Mouse (Mus musculus) frontal cortex, adult (tissue): Measurements from ENCODE around the gene Ulk4.

Experiments
- ATAC-seq: cut with Nextera tagmentation; 2 replicates; pipeline ENCODE4 v1.9.2; 2017; ENCODE audit warnings: mild to moderate bottlenecking, moderate library complexity, mixed read lengths; ENCODE audit not compliant: low TSS enrichment

Gene Ulk4

GRCm38 (mm10) chr9:121299976-121300570 lies 23.1 kb upstream of the Ulk4 start:
- no peak for ATAC-seq

DNA sequence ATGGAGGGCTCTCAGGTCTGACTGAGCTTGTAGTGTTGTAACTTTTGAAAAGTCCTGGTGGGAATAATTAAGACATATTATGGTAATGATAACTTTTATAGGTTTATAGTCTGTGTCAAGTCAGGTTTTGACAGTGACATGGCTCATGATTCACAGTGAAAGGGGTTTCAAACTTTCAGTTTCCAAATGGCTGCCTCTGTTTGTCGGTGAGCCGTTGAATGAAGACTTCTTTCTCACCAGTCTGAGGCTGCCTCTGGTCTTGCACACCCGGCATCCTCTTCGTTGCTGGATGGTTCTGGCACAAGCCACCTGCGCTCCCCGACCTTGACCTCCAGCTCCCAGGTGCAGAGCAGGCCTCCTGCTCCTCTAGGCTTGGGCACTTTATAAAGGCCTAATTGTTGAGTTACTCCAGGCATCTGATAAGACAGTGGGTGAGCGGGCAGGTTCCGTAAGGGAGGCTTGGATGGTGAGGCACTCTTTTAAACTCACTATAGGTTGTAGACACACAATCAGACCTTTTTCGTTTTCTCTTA lies 22.3 kb upstream of the Ulk4 start:
- no peak for ATAC-seq

DNA sequence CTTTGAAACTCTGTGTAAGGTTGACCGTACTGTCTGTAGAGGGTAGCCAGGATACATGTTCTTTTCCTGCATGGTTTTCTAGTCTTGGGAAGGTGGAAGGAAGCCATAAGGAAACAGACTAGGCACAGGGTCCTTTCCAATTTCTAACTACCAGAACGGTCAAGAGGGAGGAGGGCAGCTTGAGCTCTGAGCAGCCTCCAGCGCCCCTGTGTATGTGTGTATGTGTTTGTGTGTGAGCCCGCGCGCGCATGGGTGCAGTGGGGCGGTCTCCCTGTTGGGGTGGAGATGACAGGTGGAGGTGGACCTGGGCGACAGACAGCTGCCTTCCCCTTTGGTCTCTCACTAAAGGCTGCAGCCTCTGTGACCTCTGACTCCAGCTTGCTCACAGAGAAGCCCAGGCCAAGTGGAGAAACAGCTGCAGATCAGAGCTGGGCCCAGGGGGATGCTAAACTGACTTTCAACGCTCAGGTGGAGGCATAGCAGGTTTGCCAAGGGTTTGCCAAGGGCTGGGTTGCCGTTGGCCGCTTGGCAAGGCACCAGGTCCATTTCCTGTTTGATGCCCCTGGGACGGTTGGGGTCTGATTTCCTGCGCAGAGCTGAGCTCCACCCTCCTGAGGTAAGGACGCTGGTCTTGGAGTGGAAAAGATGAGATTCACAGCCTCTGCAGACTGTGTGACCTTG lies 21.6 kb upstream of the Ulk4 start:
- ATAC-seq, result no peak

- no peak for ATAC-seq
Measured at GRCm38 (mm10) chr9:121298065-121298398, 21.0 kb upstream of the Ulk4 start.

DNA sequence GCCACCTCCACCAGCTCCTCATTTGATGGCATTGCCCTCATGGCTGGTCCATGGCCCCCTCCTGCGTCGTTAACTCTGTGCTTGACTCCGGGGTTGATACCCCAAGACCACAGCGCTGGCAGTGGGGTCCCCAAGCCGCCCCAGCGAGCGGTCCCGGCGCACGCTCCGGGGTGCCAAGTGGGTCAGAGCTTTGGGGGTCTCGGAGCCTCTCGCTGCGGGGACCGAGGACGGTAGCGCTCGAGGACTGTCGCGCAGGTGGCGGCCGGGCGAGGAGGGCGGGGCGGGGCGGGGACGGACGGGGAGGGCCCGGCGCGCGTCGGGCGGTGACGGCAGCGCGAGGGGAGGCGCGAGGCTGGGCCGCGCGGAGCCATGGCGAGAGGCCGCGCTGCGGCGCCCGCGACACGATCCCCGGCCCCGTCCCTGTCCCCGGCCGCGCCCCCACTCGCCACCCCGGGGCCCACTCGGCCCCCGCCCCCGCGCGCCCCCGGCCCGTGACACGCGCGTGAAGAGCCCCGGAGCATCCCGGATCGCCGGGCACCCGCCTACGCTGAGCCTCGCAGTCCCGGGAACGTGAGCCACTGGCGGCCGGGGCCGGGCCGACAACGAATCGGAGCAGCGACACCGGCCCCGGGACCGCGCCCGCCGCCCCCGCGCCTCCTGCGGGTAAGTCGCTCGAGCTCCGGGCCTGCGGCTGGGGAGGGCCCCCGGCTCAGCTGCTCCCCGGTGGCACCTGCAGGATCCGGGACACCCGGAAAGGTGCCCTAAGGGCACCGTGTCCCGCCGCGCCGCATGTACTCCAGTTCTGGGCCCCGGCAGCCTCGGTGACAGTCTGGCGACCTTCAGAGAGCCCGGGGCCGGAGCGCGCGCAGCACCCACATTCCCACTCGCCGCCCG lies 20.4 kb upstream of the Ulk4 start, which contains the start of gene Trak1:
TSS of gene Trak1 (plus strand) at position 332 of the 894 bp plus-strand sequence.
- ATAC-seq, result peak; percentile 78

DNA sequence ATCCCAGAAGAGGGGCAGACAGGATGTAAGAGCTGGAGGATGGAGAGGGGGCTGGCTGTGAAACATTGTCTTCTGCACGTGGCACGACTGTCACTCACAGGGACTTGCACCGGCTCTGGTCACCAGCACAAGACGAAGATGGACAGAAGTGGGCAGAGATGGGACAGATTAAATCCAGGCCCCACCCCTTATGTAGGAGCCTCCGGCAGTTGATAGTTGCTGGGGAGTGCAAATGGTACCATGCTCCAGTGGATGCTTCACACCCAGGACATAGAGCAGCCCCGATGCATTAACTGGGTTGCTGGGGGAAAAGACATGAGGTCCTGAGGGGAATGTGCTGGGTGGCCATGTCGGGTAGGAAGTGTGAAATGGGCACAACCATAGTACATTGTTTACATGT lies 18.2 kb upstream of the Ulk4 start:
- ATAC-seq, result no peak

DNA sequence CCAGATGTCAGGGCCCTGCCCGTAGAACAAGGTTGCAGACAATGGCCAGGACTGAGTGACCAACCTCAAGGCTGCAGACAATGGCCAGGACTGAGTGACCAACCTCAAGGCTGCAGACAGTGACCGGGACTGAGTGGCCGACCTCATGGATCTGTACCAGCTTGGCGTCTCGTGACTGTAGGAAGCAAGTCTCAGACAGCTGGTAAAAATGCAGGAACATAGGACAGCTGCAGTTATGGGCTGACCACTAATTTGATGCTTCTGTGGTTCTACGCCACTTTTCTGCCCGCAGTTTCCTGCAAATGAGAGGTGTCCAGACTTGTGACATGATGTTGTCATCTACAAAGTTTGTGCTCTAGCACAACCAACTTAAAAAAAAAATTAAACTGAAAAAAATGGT lies 16.2 kb upstream of the Ulk4 start:
- ATAC-seq, result no peak

GRCm38 (mm10) chr9:121291275-121291674 lies 14.3 kb upstream of the Ulk4 start:
- no peak for ATAC-seq

DNA sequence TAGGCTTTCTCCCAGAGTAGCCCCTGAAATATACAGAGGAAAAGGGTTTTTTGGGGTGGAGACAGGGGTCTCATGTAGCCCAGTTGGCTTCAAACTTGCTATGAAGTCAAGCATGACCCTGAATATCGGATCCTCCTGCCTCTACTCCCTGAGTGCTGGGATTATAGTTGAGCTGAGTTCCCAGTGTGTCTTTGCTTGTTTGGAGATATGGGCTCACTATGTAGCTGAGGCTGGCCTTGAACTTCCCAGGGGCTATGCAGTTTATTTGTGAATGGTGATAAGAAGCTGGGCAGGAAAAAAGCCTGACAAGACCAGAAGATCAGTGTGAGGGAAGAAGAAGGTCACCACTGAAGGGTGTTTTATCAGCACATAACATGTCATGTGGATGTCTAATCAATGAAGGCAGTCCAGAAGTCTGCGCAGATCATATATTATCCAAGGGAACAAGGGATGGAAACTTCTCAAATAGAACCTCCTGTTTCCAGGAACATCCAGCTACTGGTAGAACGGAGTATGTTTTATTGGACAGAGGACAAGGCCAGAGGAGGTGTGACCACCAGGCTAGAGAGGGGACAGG lies 9.4 kb upstream of the Ulk4 start:
- no peak for ATAC-seq

GRCm38 (mm10) chr9:121285341-121286324 lies 8.6 kb upstream of the Ulk4 start:
- peak; percentile 94 for ATAC-seq

DNA sequence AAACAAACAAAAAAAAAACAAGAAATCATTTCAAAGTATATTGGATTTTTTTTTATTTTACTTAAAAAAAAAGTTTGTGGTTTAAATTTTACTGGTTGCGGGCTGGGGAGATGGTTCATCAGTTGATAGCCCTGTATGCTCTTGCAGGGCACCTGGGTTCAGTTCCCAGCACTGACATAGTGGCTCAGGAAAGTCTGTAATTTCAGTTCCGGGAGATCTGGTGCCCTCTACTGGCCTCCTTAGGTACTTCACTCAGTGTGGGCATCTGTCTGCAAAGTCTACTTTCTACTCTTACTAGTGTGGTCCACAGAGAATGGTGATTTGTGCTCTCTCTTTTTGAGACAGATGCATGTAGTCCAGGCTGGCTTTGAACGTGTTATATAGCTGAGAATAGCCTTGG lies 7.4 kb upstream of the Ulk4 start:
- no peak for ATAC-seq

GRCm38 (mm10) chr9:121283620-121284185 lies 6.7 kb upstream of the Ulk4 start:
- no peak for ATAC-seq

- ATAC-seq, result no peak
Measured at GRCm38 (mm10) chr9:121281891-121282290, 4.9 kb upstream of the Ulk4 start.

- ATAC-seq, result no peak
Measured at GRCm38 (mm10) chr9:121279216-121279615, 2.2 kb upstream of the Ulk4 start.

- ATAC-seq, result no peak
Measured at GRCm38 (mm10) chr9:121276745-121277117, 266 bp downstream of the Ulk4 start.

GRCm38 (mm10) chr9:121271561-121271960 lies 5.4 kb downstream of the Ulk4 start:
- ATAC-seq, result no peak

- ATAC-seq, result no peak
Measured at GRCm38 (mm10) chr9:121271149-121271548, 5.8 kb downstream of the Ulk4 start.

GRCm38 (mm10) chr9:121265307-121265706 lies 11.7 kb downstream of the Ulk4 start:
- no peak for ATAC-seq

- no peak for ATAC-seq
Measured at GRCm38 (mm10) chr9:121257106-121257505, 19.9 kb downstream of the Ulk4 start.

DNA sequence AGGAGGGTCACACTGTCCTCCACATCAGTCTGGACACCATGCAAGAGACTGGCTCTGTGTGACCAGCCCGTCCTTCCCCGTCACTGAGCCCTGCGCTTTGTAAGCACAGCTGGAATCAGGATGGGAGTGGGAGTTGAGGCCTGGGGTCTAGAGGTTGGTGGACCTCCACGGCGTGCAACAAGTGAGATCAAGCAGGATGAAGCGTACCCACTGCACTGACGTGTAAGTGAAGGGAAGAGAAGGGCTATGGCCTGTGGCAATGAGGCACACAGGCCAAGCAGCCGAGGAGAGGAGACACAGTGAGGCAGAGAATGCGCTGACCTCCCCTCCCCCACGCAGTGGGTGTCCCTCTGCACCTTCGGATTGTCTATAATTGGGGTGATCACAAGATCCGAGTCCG lies 22.2 kb downstream of the Ulk4 start:
- no peak for ATAC-seq

- peak; percentile 52; the same call in 1 of the 2 replicates for ATAC-seq
Measured at GRCm38 (mm10) chr9:121253983-121254382, 23.0 kb downstream of the Ulk4 start.
